Mouse (Mus musculus): ENCODE measurements around the gene Megf6.
A peak's percentile ranks its signal among the peaks of the same experiment; 100 is the strongest.

The Megf6 gene

DNA sequence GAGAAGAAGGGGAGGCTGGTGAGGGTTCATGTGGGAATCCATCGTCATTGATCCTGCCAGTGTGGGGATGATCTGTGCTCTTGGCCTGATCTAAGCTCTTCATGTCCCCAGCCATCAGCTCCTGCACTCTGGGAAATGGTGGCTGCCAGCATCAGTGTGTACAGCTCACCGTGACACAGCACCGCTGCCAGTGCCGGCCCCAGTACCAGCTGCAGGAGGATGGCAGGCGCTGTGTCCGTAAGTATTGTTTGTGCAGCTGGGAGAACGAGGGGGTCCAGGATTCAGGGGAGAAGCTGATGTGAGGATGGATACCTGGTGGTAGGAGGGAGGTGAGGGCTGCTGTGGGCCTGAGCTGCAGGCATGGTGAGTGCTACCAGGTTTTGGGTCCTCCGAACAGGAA lies 78.8 kb downstream of the Megf6 start:
- no peak for DNase-seq (ENCODE audit: low spot score in 2 of 2)

DNA sequence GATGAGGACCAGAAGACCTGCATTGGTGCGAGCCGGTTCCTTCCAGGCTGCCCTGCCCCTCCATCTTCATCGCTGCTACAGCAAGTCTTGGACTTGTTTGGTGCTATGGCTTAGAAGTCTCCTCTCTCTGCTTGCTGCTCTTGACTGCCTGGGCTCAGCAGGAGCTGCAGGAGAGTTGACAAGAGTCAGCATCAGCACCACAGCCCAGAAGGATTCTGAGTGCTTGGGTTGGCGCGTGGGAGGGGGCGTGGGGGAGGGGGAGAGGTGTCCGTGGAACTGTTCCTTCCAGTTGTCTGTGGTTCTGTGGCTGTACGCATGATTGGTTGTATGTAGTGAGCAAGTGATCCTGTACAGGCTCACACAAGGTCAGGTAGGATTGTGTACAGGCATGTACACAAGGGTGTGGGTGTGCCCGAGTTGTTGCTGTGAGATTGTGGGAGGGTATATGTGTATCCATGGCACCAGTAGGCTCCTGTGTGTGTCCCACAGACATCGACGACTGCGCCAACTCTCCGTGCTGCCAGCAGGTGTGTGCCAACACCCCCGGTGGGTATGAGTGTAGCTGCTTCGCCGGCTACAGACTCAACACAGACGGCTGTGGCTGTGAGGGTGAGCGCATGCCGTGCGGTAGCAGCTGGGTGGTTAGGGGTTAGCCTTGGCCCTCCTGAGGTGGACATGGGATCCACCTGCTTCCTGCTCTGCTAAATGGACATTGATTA lies 82.2 kb downstream of the Megf6 start:
- DNase-seq (ENCODE audit: low spot score in 2 of 2) = no peak

DNA sequence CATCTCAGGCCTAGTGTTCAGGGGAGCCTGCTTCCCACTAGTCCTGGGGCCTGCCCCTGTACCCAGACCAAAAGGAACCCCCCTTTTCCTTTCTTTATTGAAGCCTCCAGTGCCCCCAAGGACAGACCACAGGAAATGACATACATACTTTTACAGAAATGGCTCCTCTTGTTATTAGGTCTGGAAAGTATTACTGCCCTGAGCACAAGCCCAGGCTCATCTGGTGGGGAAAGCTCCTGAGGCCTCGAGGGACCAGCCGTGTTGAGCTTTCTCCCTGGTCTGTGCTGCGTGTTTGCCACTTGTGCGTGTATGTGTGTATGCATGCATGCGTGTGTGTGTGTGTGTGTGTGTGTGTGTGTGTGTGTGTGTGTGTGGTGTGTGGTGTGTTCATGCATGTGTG lies 90.2 kb downstream of the Megf6 start:
- DNase-seq (ENCODE audit: low spot score in 2 of 2) = no peak

DNA sequence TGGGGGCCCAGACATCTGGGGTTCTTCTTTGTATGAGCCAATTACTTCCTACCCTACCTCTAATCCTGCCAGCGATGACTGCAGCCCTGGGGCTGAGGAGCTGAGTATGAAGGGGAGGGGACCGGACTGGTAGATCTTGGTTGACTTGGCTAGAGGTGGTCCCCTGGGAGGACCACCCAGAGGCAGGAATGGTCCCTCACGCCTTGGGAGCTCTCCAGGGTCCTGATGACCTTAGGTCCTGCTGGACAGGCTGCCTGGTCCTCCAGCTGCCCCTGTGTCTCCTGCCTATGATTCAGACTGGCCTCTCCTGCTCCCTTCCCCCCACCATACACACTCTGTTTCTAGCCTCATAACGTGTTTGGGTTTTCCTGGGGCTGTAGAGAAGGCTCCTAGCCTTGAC lies 91.5 kb downstream of the Megf6 start:
- no peak for DNase-seq (ENCODE audit: low spot score in 2 of 2)

DNA sequence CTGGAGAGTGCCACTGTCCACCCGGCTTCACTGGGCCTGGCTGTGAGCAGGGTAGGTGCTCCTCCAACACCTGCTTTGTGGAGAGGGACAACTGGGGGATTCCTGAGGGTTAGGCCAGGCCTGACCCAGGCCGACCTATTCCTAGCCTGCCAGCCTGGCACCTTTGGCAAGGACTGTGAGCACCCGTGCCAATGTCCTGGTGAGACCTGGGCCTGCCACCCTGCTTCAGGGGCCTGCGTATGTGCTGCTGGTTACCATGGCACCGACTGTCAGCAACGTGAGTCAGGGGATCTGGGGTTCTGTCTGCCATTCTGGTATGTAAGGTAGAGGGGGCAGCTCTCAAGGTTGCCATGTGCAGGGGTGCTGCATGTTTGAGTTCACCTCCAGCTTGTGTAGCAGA lies 97.0 kb downstream of the Megf6 start:
- no peak for DNase-seq (ENCODE audit: low spot score in 2 of 2)

DNA sequence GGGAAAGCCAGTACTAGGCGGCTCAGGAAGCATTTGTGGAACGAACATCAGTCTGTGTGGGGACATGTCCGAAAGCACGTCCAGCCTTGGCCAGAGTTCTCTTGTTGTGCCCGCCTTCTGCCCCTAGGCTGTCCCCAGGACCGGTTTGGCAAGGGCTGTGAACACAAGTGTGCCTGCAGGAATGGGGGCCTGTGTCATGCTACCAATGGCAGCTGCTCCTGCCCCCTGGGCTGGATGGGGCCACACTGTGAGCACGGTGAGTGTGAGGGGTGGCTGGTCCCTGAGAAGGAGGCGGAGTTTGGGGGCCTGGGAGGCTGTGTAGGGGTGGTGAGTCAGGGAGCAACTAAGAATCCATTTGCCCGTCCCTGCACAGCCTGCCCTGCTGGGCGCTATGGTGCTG lies 99.0 kb downstream of the Megf6 start:
- no peak for DNase-seq (ENCODE audit: low spot score in 2 of 2)

DNA sequence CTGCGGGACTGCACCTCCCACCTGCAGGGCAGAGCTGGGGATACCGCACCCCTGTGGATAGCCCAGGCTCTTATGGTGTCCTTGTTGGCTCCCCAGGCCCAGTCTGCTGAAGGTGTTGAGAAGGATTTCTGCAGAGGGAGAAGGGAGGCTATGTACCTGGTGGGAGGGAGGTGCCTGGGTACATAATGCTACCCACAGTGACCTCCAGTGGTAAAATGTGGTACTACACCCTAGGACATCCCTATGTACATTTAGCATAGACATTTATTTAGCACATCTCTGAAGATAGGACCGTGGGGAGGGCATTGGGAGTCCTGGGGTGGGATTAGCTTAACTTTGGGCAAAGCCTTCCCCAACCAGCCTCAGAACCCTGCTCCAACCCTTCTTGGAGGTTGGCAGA lies 102.5 kb downstream of the Megf6 start:
- DNase-seq (ENCODE audit: low spot score in 2 of 2) = peak; percentile 28 to 60

DNA sequence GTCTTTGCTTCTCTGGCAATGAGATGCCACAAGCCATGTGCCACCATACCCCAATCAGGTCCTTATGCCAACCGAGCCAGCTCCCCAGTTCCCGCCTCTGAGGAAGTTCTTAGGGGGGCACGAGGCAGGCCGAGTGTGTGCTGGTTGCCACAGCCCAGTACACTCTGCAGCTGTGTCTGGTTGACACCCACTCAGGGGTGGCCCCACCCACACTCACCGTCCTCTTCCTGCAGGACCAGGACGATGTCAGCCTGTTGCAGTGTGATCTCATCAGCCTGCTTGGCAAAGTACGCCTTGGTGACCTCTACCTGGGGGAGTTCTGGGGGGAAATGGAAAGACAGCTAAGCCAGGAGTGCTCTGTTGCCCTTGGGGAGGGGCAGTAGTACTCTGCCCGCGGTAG lies 109.0 kb downstream of the Megf6 start:
- DNase-seq (ENCODE audit: low spot score in 2 of 2) = no peak

DNA sequence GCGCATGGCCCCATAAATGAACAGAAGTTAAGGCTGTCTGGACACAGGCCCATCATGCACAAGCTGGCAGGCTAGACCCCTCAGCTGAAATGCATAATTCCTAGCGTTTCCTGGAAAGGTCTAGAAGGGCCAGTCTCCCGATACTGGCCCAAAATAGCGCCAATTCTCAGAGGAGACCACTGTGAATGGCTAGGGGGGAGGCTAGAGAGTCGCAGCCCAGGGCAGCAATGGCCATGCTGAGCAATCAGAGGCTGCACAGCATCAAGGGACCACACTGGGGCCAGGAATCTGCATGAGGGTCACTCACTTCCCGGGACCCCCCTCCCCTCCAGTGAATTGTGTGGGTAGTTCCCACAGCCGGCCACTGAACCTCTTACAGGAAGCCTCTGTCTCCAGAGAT lies 113.1 kb downstream of the Megf6 start:
- DNase-seq (ENCODE audit: low spot score in 2 of 2) = no peak

DNA sequence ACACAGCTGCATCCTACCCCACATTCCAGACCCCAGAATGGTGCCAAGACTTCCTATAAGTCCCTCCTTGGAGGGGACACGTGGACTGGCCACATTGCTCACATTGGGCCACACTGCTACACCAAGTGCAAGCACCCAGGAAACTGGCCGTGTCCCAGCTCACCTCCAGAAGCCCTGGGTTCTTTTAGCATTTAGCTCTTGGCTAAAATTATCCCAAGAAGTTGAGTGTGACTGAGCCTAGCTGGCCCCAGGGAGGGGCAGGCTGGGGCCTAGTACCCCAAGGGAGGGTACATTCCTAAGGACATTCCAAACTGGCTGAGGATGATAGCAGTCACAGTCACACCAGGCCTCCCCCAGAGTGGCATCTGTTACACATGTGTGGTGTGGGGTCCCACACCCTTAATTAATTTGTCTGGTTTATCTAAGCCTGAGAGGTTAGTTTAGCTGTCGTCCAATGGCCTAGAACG lies 123.2 kb downstream of the Megf6 start:
- no peak for DNase-seq (ENCODE audit: low spot score in 2 of 2)

DNA sequence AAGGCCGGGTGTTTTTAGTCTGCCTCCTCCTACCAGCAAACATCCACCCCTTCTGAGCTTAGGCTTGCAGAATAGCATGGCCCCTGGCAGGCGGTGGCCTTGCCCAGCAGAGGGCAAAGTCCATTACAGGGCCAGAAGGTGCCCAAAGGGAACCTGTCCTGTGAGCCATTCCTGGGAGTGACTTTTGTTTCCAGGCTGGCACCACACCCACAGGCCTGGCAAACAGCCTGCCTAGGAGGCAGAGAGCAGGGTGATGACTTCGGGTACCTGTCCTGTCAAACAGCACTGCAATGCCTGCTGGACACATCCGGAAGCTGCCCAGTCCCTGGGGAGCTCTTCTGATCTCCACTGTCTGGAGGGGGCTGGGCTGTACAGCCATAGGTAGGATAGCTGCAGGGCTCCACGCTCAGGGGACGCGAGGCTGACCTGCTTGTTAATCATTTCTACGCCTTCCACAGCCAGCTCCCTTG lies 123.8 kb downstream of the Megf6 start:
- DNase-seq (ENCODE audit: low spot score in 2 of 2) = no peak

DNA sequence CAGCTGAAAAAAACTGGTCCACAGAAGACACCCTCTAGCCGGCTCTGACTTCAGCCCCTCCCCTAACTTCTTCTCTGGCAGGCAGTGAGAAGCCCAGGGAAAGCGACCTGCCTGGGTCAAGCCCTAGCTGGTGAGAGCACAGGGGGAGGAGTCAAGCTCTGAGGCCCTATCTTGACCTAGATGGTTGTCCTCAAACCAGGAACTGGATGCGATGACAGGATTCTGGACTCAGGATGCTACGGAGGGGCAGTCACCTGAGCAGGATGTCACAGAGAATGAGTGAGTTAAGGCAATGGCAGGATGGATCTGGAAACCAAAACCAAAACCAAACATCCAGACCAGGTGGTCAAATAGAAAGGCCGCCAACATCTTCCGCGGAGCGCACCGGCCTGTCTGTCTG lies 127.2 kb downstream of the Megf6 start:
- no peak for DNase-seq (ENCODE audit: low spot score in 2 of 2)

DNA sequence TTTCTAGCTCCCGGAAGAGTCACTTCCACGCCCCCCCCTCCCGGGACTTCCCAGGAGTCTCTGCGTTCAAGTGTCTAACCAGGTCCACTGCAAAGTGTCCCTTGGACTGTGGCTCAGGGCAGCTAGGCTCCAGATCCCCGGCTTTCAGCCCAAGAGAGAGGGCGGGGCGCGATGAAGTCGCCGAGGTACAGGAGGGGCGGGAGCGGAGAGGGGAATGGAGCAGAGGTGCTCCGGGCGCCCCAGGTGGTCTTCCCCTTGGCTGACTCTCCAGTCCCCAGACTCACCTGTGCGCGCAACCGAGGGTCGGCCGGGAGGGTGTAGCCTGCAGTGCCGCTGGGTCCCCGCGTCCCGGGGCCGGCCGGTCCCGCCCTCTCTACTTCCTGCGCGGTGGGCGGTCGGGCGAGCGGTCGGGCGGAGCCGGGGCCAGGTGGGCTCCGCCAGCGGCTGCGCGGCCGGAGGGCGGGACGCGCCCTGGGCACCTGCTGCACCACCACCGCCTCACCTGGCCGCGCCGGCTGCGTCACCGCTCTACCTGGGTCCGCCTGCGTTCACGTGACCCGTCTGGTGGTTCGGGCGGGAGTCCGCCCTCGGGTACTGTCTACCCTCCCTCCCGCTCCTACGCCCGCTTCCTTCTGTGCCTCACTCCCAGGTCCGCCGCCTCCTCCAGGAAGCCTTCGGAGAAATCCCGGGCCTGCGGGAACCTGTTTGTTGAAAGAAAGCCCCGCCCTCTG lies 129.2 kb downstream of the Megf6 start:
- DNase-seq (ENCODE audit: low spot score in 2 of 2) = no peak

DNA sequence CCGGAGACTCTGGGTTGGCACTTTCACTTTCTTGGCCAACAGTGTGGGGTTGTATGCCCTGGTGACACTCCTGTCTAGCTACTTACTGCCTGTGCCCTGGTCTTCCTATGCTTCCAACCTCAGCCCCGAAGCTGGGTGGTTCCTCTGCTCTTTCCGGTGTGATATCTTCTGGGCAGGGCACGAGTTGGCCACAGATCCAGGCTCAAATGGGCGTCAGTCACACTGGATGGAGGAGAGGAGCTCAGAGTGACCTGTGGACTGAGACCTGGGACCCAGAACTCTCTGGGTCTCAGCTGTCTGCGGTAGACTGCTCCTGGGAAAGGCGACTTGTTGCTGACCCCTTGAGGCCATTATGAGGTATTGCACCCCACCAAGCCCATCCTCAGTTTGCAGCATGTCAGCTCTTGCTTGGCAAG lies 130.9 kb downstream of the Megf6 start, which contains the start of gene Arhgef16:
TSS of gene Arhgef16 (minus strand) at position 211 of the 416 bp plus-strand sequence.
- peak; percentile 9 to 32 for DNase-seq (ENCODE audit: low spot score in 2 of 2)

DNA sequence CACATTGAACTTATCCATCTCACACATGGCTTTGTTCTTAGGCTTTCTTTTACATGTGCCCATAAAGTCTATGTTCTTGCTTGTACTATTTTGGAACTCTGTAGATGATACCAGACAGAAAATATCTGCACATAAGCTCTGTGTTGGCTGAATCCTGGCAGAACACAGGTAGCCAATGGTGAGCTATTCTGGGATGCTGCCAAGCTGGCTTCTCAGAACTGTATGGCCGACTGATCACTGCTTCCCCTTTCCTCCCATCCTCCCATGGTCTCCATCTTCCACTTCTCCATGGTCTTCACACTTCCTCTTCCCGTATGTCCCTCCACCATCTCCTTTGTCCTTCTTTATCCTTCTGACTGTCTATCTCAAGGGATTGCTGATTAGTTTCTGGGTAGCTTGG lies 138.6 kb downstream of the Megf6 start:
- no peak for DNase-seq (ENCODE audit: low spot score in 2 of 2)

DNA sequence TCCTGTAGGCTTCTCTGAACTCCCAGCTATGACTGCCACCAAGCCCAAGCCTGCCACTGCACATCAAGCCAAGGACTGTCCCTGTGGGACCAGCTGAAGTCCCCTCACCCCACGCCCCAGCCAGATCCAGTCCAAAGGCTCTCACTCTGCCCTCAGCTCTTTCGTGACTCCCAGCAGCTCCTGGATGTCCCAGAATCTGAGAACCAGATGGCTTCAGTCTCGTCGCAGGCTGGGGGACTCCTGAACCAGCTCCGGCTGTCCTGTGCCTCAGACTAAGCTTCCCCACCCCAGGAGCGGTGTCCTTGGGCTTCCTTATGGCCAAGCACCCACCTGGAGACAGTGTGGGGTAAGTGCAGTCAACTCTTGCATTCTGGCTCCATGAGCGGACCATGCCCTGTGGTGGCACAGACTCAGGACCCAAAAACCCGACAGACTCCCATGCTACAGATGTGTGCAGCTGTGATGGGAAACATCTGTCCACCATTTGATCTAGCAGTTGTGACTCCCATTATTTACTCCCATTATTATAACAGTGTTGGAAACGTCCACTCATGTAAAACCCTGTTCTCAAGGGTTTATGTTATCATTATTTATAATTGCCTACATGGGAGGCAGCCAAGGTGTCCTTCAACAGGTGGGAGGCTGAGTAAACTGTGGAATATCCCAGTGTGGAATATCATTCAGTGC lies 140.2 kb downstream of the Megf6 start:
- no peak for DNase-seq (ENCODE audit: low spot score in 2 of 2)

DNA sequence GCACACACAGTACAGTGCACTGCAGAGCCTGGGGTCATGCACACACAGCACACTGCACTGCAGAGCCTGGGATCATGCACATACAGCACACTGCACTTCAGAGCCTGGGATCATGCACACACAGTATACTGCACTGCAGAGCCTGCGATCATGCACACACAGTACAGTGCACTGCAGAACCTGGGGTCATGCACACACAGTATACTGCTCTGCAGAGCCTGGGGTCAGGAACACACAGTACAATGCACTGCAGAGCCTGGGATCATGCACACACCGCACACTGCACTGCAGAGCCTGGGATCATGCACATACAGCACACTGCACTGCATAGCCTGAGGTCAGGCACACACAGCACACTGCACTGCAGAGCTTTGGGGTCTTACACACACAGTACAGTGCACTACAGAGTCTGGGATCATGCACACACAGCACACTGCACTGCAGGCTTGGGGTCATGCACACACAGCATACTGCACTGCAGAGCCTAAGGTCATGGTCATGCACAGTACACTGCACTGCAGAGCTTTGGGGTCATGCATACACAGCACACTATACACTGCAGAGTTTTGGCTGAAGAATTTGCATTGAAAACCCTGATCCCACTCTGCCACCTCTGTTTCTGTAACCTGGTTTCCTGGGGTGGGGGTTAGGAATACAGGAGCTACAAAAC lies 141.7 kb downstream of the Megf6 start:
- no peak for DNase-seq (ENCODE audit: low spot score in 2 of 2)

DNA sequence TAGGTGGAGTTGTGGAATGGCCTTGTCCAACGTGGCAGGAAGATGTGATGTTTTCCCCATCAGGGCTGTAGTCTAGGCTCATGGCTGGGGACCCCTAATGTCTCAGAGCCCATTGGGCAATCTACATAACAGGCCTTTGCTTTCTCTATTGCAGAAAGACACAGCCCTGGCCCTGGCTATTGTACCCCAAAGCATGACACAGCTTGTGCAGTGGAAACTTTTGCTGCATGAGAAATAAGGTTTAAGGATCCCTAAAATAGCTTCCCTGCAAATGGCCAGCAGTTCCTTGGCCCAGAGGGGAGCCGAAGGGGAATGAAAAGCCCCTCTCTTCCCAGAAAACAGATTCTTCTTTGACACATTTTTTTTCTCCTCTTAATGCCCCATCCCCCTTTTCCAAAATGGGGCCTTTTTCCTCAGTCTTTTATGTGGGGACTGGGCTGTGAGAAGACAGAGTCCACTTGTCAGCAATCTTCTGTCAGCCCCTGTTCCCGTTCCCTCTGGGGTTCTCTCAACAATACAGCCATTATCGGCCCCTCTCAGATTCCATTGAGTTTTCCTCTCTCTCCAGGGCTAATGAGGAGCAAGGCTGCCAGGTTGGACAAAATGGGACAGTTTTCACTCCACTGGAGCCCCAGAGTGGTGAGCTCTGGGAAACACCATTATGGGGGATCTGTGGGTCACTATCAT lies 142.5 kb downstream of the Megf6 start:
- DNase-seq (ENCODE audit: low spot score in 2 of 2) = no peak

DNA sequence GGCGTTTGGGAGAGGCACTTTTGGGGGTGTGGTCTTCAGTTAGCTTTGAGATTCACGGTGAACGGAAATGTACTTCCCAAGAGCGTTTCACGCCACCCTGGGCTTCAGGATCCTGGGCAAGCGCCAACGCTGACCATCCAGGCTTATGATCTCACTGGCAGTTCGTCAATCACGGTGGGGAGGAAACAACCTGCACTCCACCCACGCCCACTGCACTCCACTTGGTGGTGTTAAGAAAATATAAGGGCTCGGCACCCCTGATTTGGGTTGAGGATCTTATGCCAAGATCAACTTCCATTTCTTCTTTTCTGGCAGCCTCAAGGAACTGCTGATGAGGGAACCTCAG lies 143.1 kb downstream of the Megf6 start:
- DNase-seq (ENCODE audit: low spot score in 2 of 2) = no peak
